Mouse (Mus musculus) limb, embryonic 12.5 days (tissue): ENCODE results near the gene Sell. TPM values are rescaled to one million over a fixed set of nuclear protein-coding genes. Genes with fewer than 3 reads are reported as not detected.

Experiments
- ATAC-seq: fragments of 200-750 bp; cut with Nextera tagmentation; 2 replicates; pipeline ENCODE4 v1.8.0; 2017; ENCODE audit warnings: low read depth, moderate TSS enrichment; ENCODE audit not compliant: insufficient number of reproducible peaks, insufficient read depth, low FRiP score, low TSS enrichment
- H3K27ac ChIP-seq: fragments of 300-500 bp; sonication (generic); 2 replicates; pipeline ENCODE4 v1.5.1; 2016; ENCODE audit warnings: mild to moderate bottlenecking, moderate library complexity
- H3K27me3 ChIP-seq: fragments of 300-500 bp; sonication (generic); 2 replicates; pipeline ENCODE4 v1.6.1; 2016; ENCODE audit warnings: mild to moderate bottlenecking, moderate library complexity
- H3K36me3 ChIP-seq: fragments of 300-500 bp; sonication (generic); 2 replicates; pipeline ENCODE4 v1.6.1; 2016; ENCODE audit warnings: mild to moderate bottlenecking, moderate library complexity
- H3K4me1 ChIP-seq: fragments of 300-500 bp; sonication (generic); replicated peaks from 2 replicates; pipeline ENCODE4 v1.6.1; 2016
- H3K4me2 ChIP-seq: fragments of 300-500 bp; sonication (generic); 2 replicates; pipeline ENCODE4 v1.6.1; 2016; ENCODE audit warnings: mild to moderate bottlenecking, moderate library complexity
- H3K4me3 ChIP-seq: fragments of 300-500 bp; sonication (generic); replicated peaks from 2 replicates; pipeline ENCODE4 v1.5.1; 2016; ENCODE audit warnings: mild to moderate bottlenecking
- H3K9ac ChIP-seq: fragments of 300-500 bp; sonication (generic); replicated peaks from 2 replicates; pipeline ENCODE4 v1.6.1; 2016; ENCODE audit warnings: mild to moderate bottlenecking, moderate library complexity
- H3K9me3 ChIP-seq: fragments of 300-500 bp; sonication (generic); 2 replicates; pipeline ENCODE4 v1.6.1; 2016; ENCODE audit warnings: mild to moderate bottlenecking, moderate library complexity
- WGBS: fragments of 180-500 bp; shearing (Covaris S2); methylation state at CpG from one replicate; pipeline ENCODE4 v1.1.7; 2016; 5-methylcytosine and 5-hydroxymethylcytosine counted together
- polyA plus RNA-seq: library from polyadenylated mRNA; unstranded; fragments of >200 nt; fragmentation: Nextera tagmentation; extraction: Ambion mirVana; gene quantifications from 2 replicates; pipeline ENCODE4 v1.2.1, GENCODE M21; 2016

The Sell gene
- polyA plus RNA-seq, 1 experiment from 2014 or later = not detected

- no peak overlapping the region for H3K27ac ChIP-seq
- ATAC-seq = no peak
- 83% methylated on average over 2 of the region's 2 CpGs for WGBS
These were observed 12.9 kb downstream of the Sell start for GRCm38 (mm10) chr1:164074606-164075140.

GRCm38 (mm10) chr1:164075416-164075815 lies 13.6 kb downstream of the Sell start:
- Histone ChIP-seq H3K4me3 (no peak overlapping the region), H3K4me2 (no peak overlapping the region), H3K27ac (no peak overlapping the region), H3K9ac (no peak overlapping the region), H3K27me3 (no peaks in the 10 kb centered on the region), H3K9me3 (no peaks in the 10 kb centered on the region), H3K36me3 (no peaks in the 10 kb centered on the region), H3K4me1 (no peaks in the 10 kb centered on the region)
- 87% methylated on average over 1 of the region's 1 CpGs for WGBS
- no peak for ATAC-seq

More at GRCm38 (mm10) chr1:164074606-164075140, 12.9 kb downstream of the Sell start:
- no peaks in the 10 kb centered on the region for H3K4me1 ChIP-seq
- H3K27me3 ChIP-seq = no peaks in the 10 kb centered on the region
- H3K4me2 ChIP-seq = no peak overlapping the region
- no peak overlapping the region for H3K9ac ChIP-seq
- no peak overlapping the region for H3K4me3 ChIP-seq
- no peaks in the 10 kb centered on the region for H3K9me3 ChIP-seq
- no peaks in the 10 kb centered on the region for H3K36me3 ChIP-seq

- H3K9ac ChIP-seq = no peak overlapping the region
- H3K27ac ChIP-seq = no peak overlapping the region
- WGBS = 68% methylated on average over 1 of the region's 1 CpGs
- no peaks in the 10 kb centered on the region for H3K36me3 ChIP-seq
- H3K4me3 ChIP-seq = no peak overlapping the region
- H3K27me3 ChIP-seq = no peaks in the 10 kb centered on the region
- H3K4me2 ChIP-seq = no peak overlapping the region
- no peak for ATAC-seq
- no peaks in the 10 kb centered on the region for H3K9me3 ChIP-seq
- no peaks in the 10 kb centered on the region for H3K4me1 ChIP-seq
These were observed 14.7 kb downstream of the Sell start for GRCm38 (mm10) chr1:164076441-164076840.

- WGBS = 91% methylated on average over 3 of the region's 3 CpGs
- H3K27me3 ChIP-seq = no peaks in the 10 kb centered on the region
- ATAC-seq = no peak
- H3K27ac ChIP-seq = no peak overlapping the region
- H3K4me1 ChIP-seq = no peaks in the 10 kb centered on the region
- H3K9me3 ChIP-seq = no peaks in the 10 kb centered on the region
- H3K9ac ChIP-seq = no peak overlapping the region
- no peaks in the 10 kb centered on the region for H3K36me3 ChIP-seq
- no peak overlapping the region for H3K4me2 ChIP-seq
- H3K4me3 ChIP-seq = no peak overlapping the region
These were observed 15.2 kb downstream of the Sell start for GRCm38 (mm10) chr1:164077031-164077430.

GRCm38 (mm10) chr1:164078323-164078741 lies 16.6 kb downstream of the Sell start:
- H3K4me2 ChIP-seq = no peak overlapping the region
- WGBS = 85% methylated on average over 4 of the region's 4 CpGs
- H3K9me3 ChIP-seq = no peaks in the 10 kb centered on the region
- H3K4me3 ChIP-seq = no peak overlapping the region
- H3K36me3 ChIP-seq = no peaks in the 10 kb centered on the region
- H3K27ac ChIP-seq = no peak overlapping the region
- ATAC-seq = no peak
- H3K4me1 ChIP-seq = no peaks in the 10 kb centered on the region
- no peak overlapping the region for H3K9ac ChIP-seq
- H3K27me3 ChIP-seq = no peaks in the 10 kb centered on the region

- Histone ChIP-seq H3K4me3 (no peak overlapping the region), H3K4me2 (no peak overlapping the region), H3K36me3 (no peaks in the 10 kb centered on the region), H3K27ac (no peak overlapping the region), H3K9ac (no peak overlapping the region), H3K4me1 (no peaks in the 10 kb centered on the region), H3K27me3 (no peaks in the 10 kb centered on the region), H3K9me3 (no peaks in the 10 kb centered on the region)
- WGBS = 86% methylated on average over 11 of the region's 11 CpGs
- ATAC-seq = no peak
These were observed 17.3 kb downstream of the Sell start for GRCm38 (mm10) chr1:164079091-164079490.

- H3K27ac ChIP-seq = no peak overlapping the region
- H3K4me3 ChIP-seq = no peak overlapping the region
- H3K27me3 ChIP-seq = no peaks in the 10 kb centered on the region
- no peaks in the 10 kb centered on the region for H3K9me3 ChIP-seq
- ATAC-seq = no peak
- no peak overlapping the region for H3K4me2 ChIP-seq
- H3K36me3 ChIP-seq = no peaks in the 10 kb centered on the region
- no peak overlapping the region for H3K9ac ChIP-seq
- no peaks in the 10 kb centered on the region for H3K4me1 ChIP-seq
- WGBS = 85% methylated on average over 4 of the region's 4 CpGs
These were observed 21.3 kb downstream of the Sell start for GRCm38 (mm10) chr1:164083046-164083445.

GRCm38 (mm10) chr1:164086797-164087196 lies 25.0 kb downstream of the Sell start:
- Histone ChIP-seq H3K4me1 (no peaks in the 10 kb centered on the region), H3K27ac (no peak overlapping the region), H3K4me2 (no peak overlapping the region), H3K4me3 (no peak overlapping the region), H3K9me3 (no peaks in the 10 kb centered on the region), H3K9ac (no peak overlapping the region), H3K36me3 (no peaks in the 10 kb centered on the region), H3K27me3 (no peaks in the 10 kb centered on the region)
- 80% methylated on average over 3 of the region's 3 CpGs for WGBS
- ATAC-seq = no peak

- Histone ChIP-seq H3K4me2 (no peak overlapping the region), H3K27me3 (no peaks in the 10 kb centered on the region), H3K9me3 (no peaks in the 10 kb centered on the region), H3K36me3 (no peaks in the 10 kb centered on the region), H3K4me3 (no peak overlapping the region), H3K27ac (no peak overlapping the region), H3K4me1 (no peaks in the 10 kb centered on the region), H3K9ac (no peak overlapping the region)
- WGBS = 90% methylated on average over 5 of the region's 5 CpGs
- no peak for ATAC-seq
These were observed 26.1 kb downstream of the Sell start for GRCm38 (mm10) chr1:164087872-164088271.

- H3K9me3 ChIP-seq = no peaks in the 10 kb centered on the region
- H3K27ac ChIP-seq = no peak overlapping the region
- ATAC-seq = no peak
- H3K36me3 ChIP-seq = no peaks in the 10 kb centered on the region
- no peaks in the 10 kb centered on the region for H3K4me1 ChIP-seq
- H3K4me2 ChIP-seq = no peak overlapping the region
- H3K27me3 ChIP-seq = no peaks in the 10 kb centered on the region
- no peak overlapping the region for H3K4me3 ChIP-seq
- no peak overlapping the region for H3K9ac ChIP-seq
- 72% methylated on average over 6 of the region's 6 CpGs for WGBS
These were observed 35.0 kb downstream of the Sell start for GRCm38 (mm10) chr1:164096780-164097179.

- Histone ChIP-seq H3K4me1 (no peaks in the 10 kb centered on the region), H3K27me3 (no peaks in the 10 kb centered on the region), H3K9me3 (no peaks in the 10 kb centered on the region), H3K27ac (no peak overlapping the region), H3K36me3 (no peaks in the 10 kb centered on the region), H3K9ac (no peak overlapping the region), H3K4me2 (no peak overlapping the region), H3K4me3 (no peak overlapping the region)
- ATAC-seq = no peak
- 89% methylated on average over 2 of the region's 2 CpGs for WGBS
These were observed 36.1 kb downstream of the Sell start for GRCm38 (mm10) chr1:164097911-164098310.

GRCm38 (mm10) chr1:164098372-164098771 lies 36.6 kb downstream of the Sell start:
- no peaks in the 10 kb centered on the region for H3K36me3 ChIP-seq
- no peak overlapping the region for H3K27ac ChIP-seq
- H3K27me3 ChIP-seq = no peaks in the 10 kb centered on the region
- 73% methylated on average over 2 of the region's 2 CpGs for WGBS
- H3K4me1 ChIP-seq = no peaks in the 10 kb centered on the region
- no peak for ATAC-seq
- no peak overlapping the region for H3K4me3 ChIP-seq
- no peak overlapping the region for H3K4me2 ChIP-seq
- H3K9me3 ChIP-seq = no peaks in the 10 kb centered on the region
- no peak overlapping the region for H3K9ac ChIP-seq
